Mouse (Mus musculus) liver, adult 2 months (tissue): ENCODE data around the gene Fbxo27. TPM values are rescaled to one million over a fixed set of nuclear protein-coding genes. Genes with fewer than 3 reads are reported as not detected.

Source experiments
- DNase-seq: peaks from one replicate; pipeline ENCODE4 v3.0.0-alpha.2; 2011; ENCODE audit warnings: low read depth, low spot score; ENCODE audit errors: extremely low read depth
- H3K27ac ChIP-seq: fragments of 200-500 bp; replicated peaks from 2 replicates; pipeline ENCODE4 v1.5.1; 2012; ENCODE audit warnings: low read depth, mild to moderate bottlenecking, control low read depth, inconsistent platforms, low read length; ENCODE audit not compliant: insufficient read depth
- H3K27me3 ChIP-seq: fragments of 200-500 bp; 2 replicates; pipeline ENCODE4 v1.6.1; 2012; ENCODE audit warnings: mild to moderate bottlenecking, moderate library complexity, low read length, inconsistent platforms; ENCODE audit not compliant: control insufficient read depth, insufficient read depth
- H3K36me3 ChIP-seq: fragments of 200-500 bp; 2 replicates; pipeline ENCODE4 v1.6.1; 2012; ENCODE audit warnings: low read length, inconsistent platforms; ENCODE audit not compliant: control insufficient read depth, insufficient read depth
- H3K4me1 ChIP-seq: fragments of 200-500 bp; 2 replicates; pipeline ENCODE4 v1.6.1; 2011; ENCODE audit warnings: low read length; ENCODE audit not compliant: control insufficient read depth, insufficient read depth
- H3K4me3 ChIP-seq: fragments of 200-500 bp; 2 replicates; pipeline ENCODE4 v1.5.1; 2011; ENCODE audit warnings: low read depth, mild to moderate bottlenecking, control low read depth, low read length, moderate library complexity; ENCODE audit not compliant: insufficient read depth
- H3K79me2 ChIP-seq: fragments of 200-500 bp; 2 replicates; pipeline ENCODE4 v1.6.1; 2012; ENCODE audit warnings: inconsistent platforms, mild to moderate bottlenecking, low read length, moderate library complexity; ENCODE audit not compliant: control insufficient read depth, insufficient read depth
- H3K9ac ChIP-seq: fragments of 200-500 bp; 2 replicates; pipeline ENCODE4 v1.6.1; 2012; ENCODE audit warnings: low read depth, mild to moderate bottlenecking, control low read depth, inconsistent platforms, low read length
- CTCF ChIP-seq: fragments of 200-500 bp; IDR thresholded peaks from 2 replicates; pipeline ENCODE4 v1.5.1; 2011; ENCODE audit warnings: low read depth, low read length, control low read depth
- POLR2A ChIP-seq: fragments of 200-500 bp; IDR thresholded peaks from 2 replicates; pipeline ENCODE4 v1.6.1; 2011; ENCODE audit warnings: low read length, control low read depth; ENCODE audit not compliant: insufficient read depth; ENCODE audit errors: extremely low read depth
- WGBS: fragments of 180-500 bp; shearing (Covaris S2); methylation state at CpG from one replicate; pipeline ENCODE4 v1.1.7; 2018; 5-methylcytosine and 5-hydroxymethylcytosine counted together
- polyA plus RNA-seq: library from polyadenylated mRNA; depleted of rRNA; stranded (reverse); fragments of >200 nt; gene quantifications from 2 replicates; pipeline ENCODE4 v1.2.3, GENCODE M21; 2012
- total RNA-seq: library from RNA; depleted of rRNA; stranded (reverse); fragments of >200 nt; gene quantifications from 2 replicates; pipeline ENCODE4 v1.2.3, GENCODE M21; 2014

Fbxo27 gene
- total and polyA plus RNA-seq, 2 experiments: 0.16 TPM; not detected in 1

GRCm38 (mm10) chr7:28714667-28715066 is 22.0 kb downstream of the Fbxo27 start:
- Histone ChIP-seq H3K79me2 (no peaks in the 10 kb centered on the region), H3K4me3 (no peak overlapping the region), H3K9ac (no peak overlapping the region), H3K4me1 (no peaks in the 10 kb centered on the region), H3K27ac (no peak overlapping the region), H3K36me3 (no peaks in the 10 kb centered on the region), H3K27me3 (no peaks in the 10 kb centered on the region)
- no peak for TF ChIP-seq CTCF
- 97% methylated on average over 5 of the region's 5 CpGs for WGBS
- DNase-seq: no peak

GRCm38 (mm10) chr7:28715598-28715997 is 22.9 kb downstream of the Fbxo27 start:
- Histone ChIP-seq H3K27ac (no peak overlapping the region), H3K36me3 (no peaks in the 10 kb centered on the region), H3K9ac (no peak overlapping the region), H3K79me2 (no peaks in the 10 kb centered on the region), H3K4me3 (no peak overlapping the region), H3K27me3 (no peaks in the 10 kb centered on the region), H3K4me1 (no peaks in the 10 kb centered on the region)
- TF ChIP-seq CTCF: no peak
- no peak for TF ChIP-seq POLR2A
- WGBS: 99% methylated on average over 2 of the region's 2 CpGs
- DNase-seq: no peak

- H3K9ac ChIP-seq: peak within 1 kb of the TSS; percentile 51
- no peaks in the 10 kb centered on the region for H3K4me1 ChIP-seq
- peak within 1 kb of the TSS; percentile 39 for H3K4me3 ChIP-seq
- no peak for DNase-seq
- no peaks in the 10 kb centered on the region for H3K27me3 ChIP-seq
- H3K27ac ChIP-seq: no peak within 1 kb of the TSS
- H3K36me3 ChIP-seq: no peaks in the 10 kb centered on the region
- WGBS: 6% methylated on average over 36 of the region's 36 CpGs
- no peaks in the 10 kb centered on the region for H3K79me2 ChIP-seq
- TF ChIP-seq POLR2A: no peak
- TF ChIP-seq CTCF: peak; percentile 31; the same call in 1 of the 2 replicates
These were observed 24.1 kb downstream of the Fbxo27 start, which contains the start of gene Fbxo17 for GRCm38 (mm10) chr7:28716590-28717281. Gene Fbxo17, plus strand, starts transcription at chr7:28716804.

GRCm38 (mm10) chr7:28717726-28718125 is 25.1 kb downstream of the Fbxo27 start:
- no peaks in the 10 kb centered on the region for H3K36me3 ChIP-seq
- WGBS: 90% methylated on average over 10 of the region's 10 CpGs
- H3K27me3 ChIP-seq: no peaks in the 10 kb centered on the region
- H3K4me3 ChIP-seq: no peak overlapping the region
- no peak overlapping the region for H3K9ac ChIP-seq
- H3K4me1 ChIP-seq: no peaks in the 10 kb centered on the region
- H3K79me2 ChIP-seq: no peaks in the 10 kb centered on the region
- no peak overlapping the region for H3K27ac ChIP-seq
- DNase-seq: no peak
- no peak for TF ChIP-seq POLR2A
- no peak for TF ChIP-seq CTCF

- Histone ChIP-seq H3K36me3 (no peaks in the 10 kb centered on the region), H3K79me2 (no peaks in the 10 kb centered on the region), H3K9ac (no peak overlapping the region), H3K4me1 (no peaks in the 10 kb centered on the region), H3K27me3 (no peaks in the 10 kb centered on the region), H3K27ac (no peak overlapping the region), H3K4me3 (no peak overlapping the region)
- TF ChIP-seq CTCF (no peak), POLR2A (no peak)
- no peak for DNase-seq
- WGBS: 52% methylated on average over 4 of the region's 4 CpGs
These were observed 26.5 kb downstream of the Fbxo27 start for GRCm38 (mm10) chr7:28719159-28719558.

- Histone ChIP-seq H3K4me1 (no peaks in the 10 kb centered on the region), H3K4me3 (no peak overlapping the region), H3K79me2 (no peaks in the 10 kb centered on the region), H3K27ac (no peak overlapping the region), H3K36me3 (no peaks in the 10 kb centered on the region), H3K9ac (no peak overlapping the region), H3K27me3 (no peaks in the 10 kb centered on the region)
- WGBS: 63% methylated on average over 2 of the region's 2 CpGs
- no peak for TF ChIP-seq POLR2A
- DNase-seq: no peak
These were observed 27.0 kb downstream of the Fbxo27 start for GRCm38 (mm10) chr7:28719650-28720049.
